Mouse (Mus musculus) neural tube, embryonic 11.5 days (tissue): Measurements from ENCODE around the gene Zfp316. TPM values are rescaled to one million over a fixed set of nuclear protein-coding genes. Genes with fewer than 3 reads are reported as not detected.
A peak's percentile ranks its signal among the peaks of the same experiment; 100 is the strongest.

Experiments used
- ATAC-seq: fragments of 200-750 bp; cut with Nextera tagmentation; 2 replicates; pipeline ENCODE4 v1.8.0; 2017; ENCODE audit warnings: moderate number of reproducible peaks, mild to moderate bottlenecking, moderate TSS enrichment, moderate library complexity; ENCODE audit not compliant: insufficient read depth, low FRiP score, low TSS enrichment
- DNase-seq: peaks from one replicate; pipeline ENCODE4 v3.0.0-alpha.2; 2015; ENCODE audit warnings: low spot score
- H3K27ac ChIP-seq: fragments of 300-500 bp; sonication (generic); 2 replicates; pipeline ENCODE4 v1.5.1; 2014; ENCODE audit warnings: low read depth, mild to moderate bottlenecking, low read length
- H3K27me3 ChIP-seq: fragments of 300-500 bp; sonication (generic); 2 replicates; pipeline ENCODE4 v1.6.1; 2014; ENCODE audit warnings: mild to moderate bottlenecking, low read length, mixed read lengths; ENCODE audit not compliant: control insufficient read depth, insufficient read depth
- H3K36me3 ChIP-seq: fragments of 300-500 bp; sonication (generic); 2 replicates; pipeline ENCODE4 v1.6.1; 2014; ENCODE audit warnings: mild to moderate bottlenecking, low read length, moderate library complexity, mixed read lengths; ENCODE audit not compliant: control insufficient read depth, insufficient read depth
- H3K4me1 ChIP-seq: fragments of 300-500 bp; sonication (generic); 2 replicates; pipeline ENCODE4 v1.6.1; 2014; ENCODE audit warnings: low read length, mixed read lengths; ENCODE audit not compliant: control insufficient read depth, insufficient read depth
- H3K4me2 ChIP-seq: fragments of 300-500 bp; sonication (generic); 2 replicates; pipeline ENCODE4 v1.6.1; 2014; ENCODE audit warnings: low read depth, mild to moderate bottlenecking, moderate library complexity
- H3K4me3 ChIP-seq: fragments of 300-500 bp; sonication (generic); 2 replicates; pipeline ENCODE4 v1.5.1; 2014; ENCODE audit warnings: low read depth, low read length
- H3K9ac ChIP-seq: fragments of 300-500 bp; sonication (generic); 2 replicates; pipeline ENCODE4 v1.6.1; 2014; ENCODE audit warnings: mild to moderate bottlenecking, low read length
- H3K9me3 ChIP-seq: fragments of 300-500 bp; sonication (generic); 2 replicates; pipeline ENCODE4 v1.6.1; 2016; ENCODE audit warnings: low read length; ENCODE audit not compliant: control insufficient read depth
- WGBS: fragments of 180-500 bp; shearing (Covaris S2); extraction: QIAGEN DNeasy Blood & Tissue Kit; methylation state at CpG from one replicate; pipeline ENCODE4 v1.1.7; 2014; 5-methylcytosine and 5-hydroxymethylcytosine counted together
- polyA plus RNA-seq: library from polyadenylated mRNA; unstranded; fragments of >200 nt; fragmentation: Nextera tagmentation; extraction: Ambion mirVana; gene quantifications from 2 replicates; pipeline ENCODE4 v1.2.1, GENCODE M21; 2014

Zfp316 gene
- polyA plus RNA-seq, 1 experiment from 2014 or later = 4.8 TPM

DNA sequence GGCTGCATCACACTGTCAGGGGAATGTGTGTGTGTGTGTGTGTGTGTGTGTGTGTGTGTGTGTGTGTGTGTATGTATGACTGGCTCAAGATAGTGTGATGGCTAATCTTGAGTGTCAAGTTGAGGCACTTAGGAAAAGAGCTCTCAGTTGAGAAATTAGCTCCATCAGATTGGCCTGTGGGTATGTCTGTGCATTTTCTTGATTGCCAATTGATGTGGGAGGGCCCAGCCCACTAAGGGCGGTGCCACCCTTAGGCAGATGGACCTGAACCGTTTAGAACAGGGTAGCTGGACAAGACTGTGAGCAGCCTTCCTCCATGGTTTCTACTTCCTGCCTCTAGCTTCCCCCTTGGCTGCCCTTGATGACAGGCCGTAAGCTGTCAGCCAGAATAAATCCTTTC, 2.3 kb upstream of the Zfp316 start:
- Histone ChIP-seq H3K27ac (no peak overlapping the region), H3K9ac (no peak overlapping the region), H3K4me2 (no peak overlapping the region), H3K4me3 (no peak overlapping the region), H3K36me3 (no peaks in the 10 kb centered on the region), H3K4me1 (peaks cover 14% of the 10 kb centered on the region), H3K9me3 (no peaks in the 10 kb centered on the region), H3K27me3 (no peaks in the 10 kb centered on the region)
- 81% methylated on average over 3 of the region's 3 CpGs for whole genome bisulfite sequencing
- ATAC-seq = no peak
- no peak for DNase-seq

DNA sequence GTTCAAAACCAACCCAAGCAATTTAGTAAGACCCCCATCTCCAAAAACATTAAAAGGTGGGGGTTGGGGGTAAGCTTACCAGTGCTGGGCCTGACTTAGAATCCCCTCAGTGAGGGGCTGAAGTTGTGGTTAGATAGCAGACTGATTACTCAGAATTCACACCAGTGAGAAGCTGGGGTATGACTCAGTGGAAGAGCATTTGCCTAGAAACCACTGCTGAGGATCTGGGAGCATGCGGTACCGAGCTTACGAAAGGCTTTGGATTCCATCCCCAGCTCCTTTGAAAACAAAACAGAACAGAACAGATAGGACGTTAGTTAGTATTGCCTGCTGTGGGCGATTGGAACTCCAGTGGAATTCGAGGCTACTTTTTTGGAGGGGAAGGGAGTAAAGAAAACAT, 1.8 kb upstream of the Zfp316 start:
- no peaks in the 10 kb centered on the region for H3K36me3 ChIP-seq
- no peaks in the 10 kb centered on the region for H3K9me3 ChIP-seq
- no peak overlapping the region for H3K9ac ChIP-seq
- peaks cover 14% of the 10 kb centered on the region for H3K4me1 ChIP-seq
- ATAC-seq (no peak), DNase-seq (no peak)
- no peaks in the 10 kb centered on the region for H3K27me3 ChIP-seq
- H3K4me2 ChIP-seq = no peak overlapping the region
- 89% methylated on average over 6 of the region's 6 CpGs for WGBS
- no peak overlapping the region for H3K4me3 ChIP-seq
- no peak overlapping the region for H3K27ac ChIP-seq

DNA sequence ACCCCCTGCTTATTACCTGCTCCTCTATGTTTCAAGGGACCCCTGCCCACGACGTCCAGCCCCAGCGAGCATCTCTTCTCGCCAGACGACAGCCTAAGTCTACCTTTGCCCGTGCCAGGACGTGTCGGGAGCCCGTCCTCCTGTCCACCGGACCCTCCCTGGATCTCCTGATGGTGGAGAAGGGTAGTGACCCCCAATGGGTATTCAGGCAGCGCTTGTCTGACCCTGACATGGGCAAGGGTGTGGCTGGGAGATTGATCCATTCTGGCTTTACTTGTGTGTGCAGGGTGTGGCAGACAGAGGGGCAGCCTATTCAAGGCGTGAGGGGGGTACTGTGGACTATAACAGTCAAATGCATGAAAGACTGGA, 313 bp upstream of the Zfp316 start:
- Histone ChIP-seq H3K9ac (peak overlapping the region; percentile 91), H3K4me2 (peak overlapping the region; percentile 92), H3K27me3 (no peaks in the 10 kb centered on the region), H3K4me3 (peak overlapping the region; percentile 97), H3K4me1 (peaks cover 17% of the 10 kb centered on the region), H3K36me3 (no peaks in the 10 kb centered on the region), H3K27ac (no peak overlapping the region), H3K9me3 (no peaks in the 10 kb centered on the region)
- 5% methylated on average over 12 of the region's 12 CpGs for WGBS
- no peak for DNase-seq
- peak; percentile 39; the same call in 1 of the 2 replicates for ATAC-seq

DNA sequence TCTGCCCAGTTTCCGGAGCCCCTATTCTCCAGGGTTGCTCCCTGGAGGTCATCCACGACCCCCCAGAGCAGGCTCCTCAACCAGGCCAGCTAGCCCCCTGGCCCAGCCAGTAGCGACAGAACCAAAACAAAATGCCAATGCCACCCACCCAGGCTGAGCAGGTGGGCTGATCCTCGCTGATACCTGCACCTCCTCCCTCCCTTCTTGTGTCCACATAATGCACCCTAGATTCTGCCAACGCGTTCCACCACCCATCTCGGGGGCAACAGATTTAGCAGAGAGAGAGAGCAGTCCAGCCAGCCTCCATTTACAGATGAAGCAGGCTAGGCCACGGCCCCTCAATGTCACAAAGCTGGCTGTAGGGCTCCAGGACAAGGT, 848 bp downstream of the Zfp316 start:
- 0 out of 2 replicates have a peak, but pooled peaks have one; percentile 9 for ATAC-seq
- Histone ChIP-seq H3K4me1 (peaks cover 17% of the 10 kb centered on the region), H3K4me3 (peak overlapping the region; percentile 97), H3K27ac (no peak overlapping the region), H3K9me3 (no peaks in the 10 kb centered on the region), H3K9ac (peak overlapping the region; percentile 91), H3K4me2 (peak overlapping the region; percentile 92), H3K27me3 (no peaks in the 10 kb centered on the region), H3K36me3 (peaks cover 2% of the 10 kb centered on the region; the same call in 1 of the 2 replicates)
- WGBS = 31% methylated on average over 8 of the region's 8 CpGs
- DNase-seq = no peak

DNA sequence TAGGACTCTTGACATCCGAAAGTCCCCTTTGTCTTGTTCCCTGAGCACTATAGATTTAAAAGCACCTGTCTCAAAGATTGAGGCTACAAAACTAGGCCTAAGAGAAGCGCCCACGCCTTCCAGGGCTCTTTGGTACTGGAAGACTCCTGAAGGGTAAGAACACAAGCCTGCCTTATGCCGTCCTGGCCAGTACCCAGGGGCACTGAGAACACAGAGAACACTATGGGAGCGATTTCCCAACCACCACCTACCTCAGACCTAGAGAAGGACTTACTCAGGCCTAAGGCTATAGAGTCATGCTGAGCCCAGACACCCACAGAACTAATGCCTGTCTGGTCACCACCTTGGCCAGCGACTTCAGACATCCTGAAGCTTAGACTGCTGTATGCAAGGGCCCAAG, 3.0 kb downstream of the Zfp316 start:
- no peak overlapping the region for H3K4me3 ChIP-seq
- no peak overlapping the region for H3K9ac ChIP-seq
- H3K9me3 ChIP-seq = no peaks in the 10 kb centered on the region
- ATAC-seq (no peak), DNase-seq (no peak)
- no peaks in the 10 kb centered on the region for H3K27me3 ChIP-seq
- peaks cover 17% of the 10 kb centered on the region for H3K4me1 ChIP-seq
- no peak overlapping the region for H3K4me2 ChIP-seq
- peaks cover 8% of the 10 kb centered on the region for H3K36me3 ChIP-seq
- H3K27ac ChIP-seq = no peak overlapping the region
- 83% methylated on average over 6 of the region's 6 CpGs for WGBS

DNA sequence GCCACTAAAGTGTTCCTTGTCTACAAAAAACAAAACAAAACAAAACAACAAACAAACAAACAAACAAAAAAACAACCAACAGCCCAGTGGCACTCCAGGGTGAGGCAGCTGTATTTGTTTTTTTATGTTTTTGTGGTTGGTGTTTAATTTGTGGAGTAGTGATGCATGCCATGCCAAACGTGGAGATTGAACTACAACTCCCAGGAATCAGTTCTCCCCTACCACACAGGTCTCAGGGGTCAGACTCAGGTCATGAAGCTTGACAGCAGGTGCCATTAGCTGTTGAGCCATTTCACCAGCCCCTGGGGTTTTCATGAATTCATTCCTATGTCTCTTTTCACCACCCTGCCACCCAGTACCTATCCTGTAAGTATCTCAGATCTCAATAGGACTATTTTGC, 4.4 kb downstream of the Zfp316 start:
- DNase-seq (no peak), ATAC-seq (no peak)
- Histone ChIP-seq H3K4me3 (no peak overlapping the region), H3K4me2 (no peak overlapping the region), H3K4me1 (peaks cover 13% of the 10 kb centered on the region), H3K9me3 (no peaks in the 10 kb centered on the region), H3K36me3 (peaks cover 8% of the 10 kb centered on the region), H3K27me3 (no peaks in the 10 kb centered on the region), H3K27ac (no peak overlapping the region), H3K9ac (no peak overlapping the region)
- 50% methylated on average over 1 of the region's 1 CpGs for WGBS

DNA sequence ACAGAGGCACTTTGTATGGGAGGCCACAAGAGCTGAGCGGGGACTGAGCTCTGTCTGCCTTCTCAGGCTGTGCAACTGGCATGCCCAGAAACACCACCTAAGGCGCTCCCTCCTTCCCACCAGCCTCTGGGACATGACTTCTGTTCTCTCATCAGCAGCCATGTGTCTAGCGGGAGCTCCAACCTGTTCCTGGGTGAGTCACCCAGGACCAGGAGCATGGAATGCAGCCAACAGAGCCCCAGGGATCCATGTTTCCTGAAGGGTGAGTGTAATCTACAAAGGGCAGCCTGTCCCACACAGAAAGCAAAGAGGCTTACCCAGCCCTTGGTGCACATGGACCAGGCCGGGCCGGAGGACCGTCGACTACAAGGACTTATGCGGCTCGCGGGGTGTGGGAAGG, 5.1 kb downstream of the Zfp316 start:
- 95% methylated on average over 10 of the region's 10 CpGs for WGBS
- no peak for ATAC-seq
- no peak overlapping the region for H3K4me2 ChIP-seq

DNA sequence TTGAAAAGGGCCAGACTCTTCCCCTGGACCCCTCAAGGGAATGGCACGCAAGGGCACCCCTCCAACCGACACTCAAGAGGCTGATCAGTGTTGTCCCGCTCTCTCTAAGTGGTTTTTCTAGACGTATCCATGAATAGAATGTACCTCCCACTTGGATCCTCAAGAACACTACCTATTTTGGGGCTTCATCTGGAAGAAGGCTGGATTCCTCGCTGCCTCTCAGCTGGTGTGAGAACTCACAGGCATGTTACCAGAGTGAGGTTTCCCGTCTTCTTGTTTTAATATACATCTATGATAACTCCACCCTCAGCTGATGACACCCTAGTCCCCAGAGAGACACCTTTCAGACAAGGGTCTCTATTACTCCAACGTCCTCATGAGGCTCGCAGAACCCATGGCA, 8.2 kb downstream of the Zfp316 start:
- H3K4me3 ChIP-seq = no peak overlapping the region
- H3K9me3 ChIP-seq = no peaks in the 10 kb centered on the region
- WGBS = 91% methylated on average over 8 of the region's 8 CpGs
- peaks cover 11% of the 10 kb centered on the region for H3K36me3 ChIP-seq
- 0 out of 2 replicates have a peak, but pooled peaks cover 3% of the 10 kb centered on the region for H3K4me1 ChIP-seq
- H3K27me3 ChIP-seq = peaks cover 9% of the 10 kb centered on the region
- no peak overlapping the region for H3K4me2 ChIP-seq
- no peak for DNase-seq
- ATAC-seq = no peak
- no peak overlapping the region for H3K9ac ChIP-seq
- H3K27ac ChIP-seq = no peak overlapping the region

More for the DNA sequence above, 5.1 kb downstream of the Zfp316 start:
- no peak overlapping the region for H3K27ac ChIP-seq
- no peaks in the 10 kb centered on the region for H3K27me3 ChIP-seq
- no peak for DNase-seq
- H3K9me3 ChIP-seq = no peaks in the 10 kb centered on the region
- peaks cover 10% of the 10 kb centered on the region for H3K4me1 ChIP-seq
- H3K9ac ChIP-seq = no peak overlapping the region
- no peak overlapping the region for H3K4me3 ChIP-seq
- H3K36me3 ChIP-seq = peaks cover 11% of the 10 kb centered on the region

DNA sequence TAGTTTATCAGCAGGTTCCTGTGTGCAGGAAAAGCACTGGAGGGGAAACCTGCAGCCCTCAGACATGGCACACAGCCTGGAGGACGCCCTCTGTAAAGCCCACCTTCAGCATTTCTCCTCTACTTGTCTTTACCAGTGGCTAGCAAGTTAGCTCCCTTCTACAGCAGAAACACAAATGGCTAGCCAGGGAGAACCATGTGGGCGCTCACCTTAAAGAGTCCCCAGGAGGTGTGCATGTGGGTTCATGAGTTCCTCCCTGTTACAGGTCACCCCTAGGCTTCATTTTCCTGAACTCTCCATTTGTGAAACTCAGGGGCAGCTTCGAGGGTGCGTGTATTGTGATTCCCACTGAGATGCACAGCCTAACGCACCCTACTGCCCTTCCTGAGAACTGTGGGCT, 14.0 kb downstream of the Zfp316 start:
- no peak overlapping the region for H3K27ac ChIP-seq
- peaks cover 7% of the 10 kb centered on the region for H3K36me3 ChIP-seq
- H3K27me3 ChIP-seq = peaks cover 62% of the 10 kb centered on the region
- ATAC-seq (no peak), DNase-seq (no peak)
- H3K9ac ChIP-seq = no peak overlapping the region
- peaks cover 11% of the 10 kb centered on the region; the same call in 1 of the 2 replicates for H3K4me1 ChIP-seq
- H3K9me3 ChIP-seq = no peaks in the 10 kb centered on the region
- H3K4me2 ChIP-seq = no peak overlapping the region
- no peak overlapping the region for H3K4me3 ChIP-seq
- 80% methylated on average over 5 of the region's 5 CpGs for WGBS
